Mouse (Mus musculus) adrenal gland (tissue): Measurements from ENCODE around the gene Arhgap45.

Source experiments
- intact Hi-C: fragments of 180-260 bp; cut with DNase I; formaldehyde crosslinking; loops from one replicate; pipeline ENCODE4 v1.15.1; 2025
- long read RNA-seq, 2 experiments: library from polyadenylated mRNA; unstranded; transcript quantifications; one replicate each; pipeline ENCODE4 v2.0.0; 2020; ENCODE audit warnings: borderline replicate concordance in 1 of 2; ENCODE audit not compliant: insufficient replicate concordance in 1 of 2

The Arhgap45 gene
- long read RNA-seq, experiment 1, partial matches to known transcripts = 6 of 11 reads
- long read RNA-seq, experiment 1, other reads (novel, unspliced or antisense) = 3 of 11 reads
- long read RNA-seq, experiment 2, partial matches to known transcripts = 4 of 5 reads
- long read RNA-seq, experiment 2, other reads (novel, unspliced or antisense) = 0 of 5 reads

GRCm38 (mm10) chr10:80016511-80016910, at the start of gene Arhgap45:
Gene Arhgap45 (plus strand): TSS chr10:80016653.
- intact Hi-C loops = no loop called here

DNA sequence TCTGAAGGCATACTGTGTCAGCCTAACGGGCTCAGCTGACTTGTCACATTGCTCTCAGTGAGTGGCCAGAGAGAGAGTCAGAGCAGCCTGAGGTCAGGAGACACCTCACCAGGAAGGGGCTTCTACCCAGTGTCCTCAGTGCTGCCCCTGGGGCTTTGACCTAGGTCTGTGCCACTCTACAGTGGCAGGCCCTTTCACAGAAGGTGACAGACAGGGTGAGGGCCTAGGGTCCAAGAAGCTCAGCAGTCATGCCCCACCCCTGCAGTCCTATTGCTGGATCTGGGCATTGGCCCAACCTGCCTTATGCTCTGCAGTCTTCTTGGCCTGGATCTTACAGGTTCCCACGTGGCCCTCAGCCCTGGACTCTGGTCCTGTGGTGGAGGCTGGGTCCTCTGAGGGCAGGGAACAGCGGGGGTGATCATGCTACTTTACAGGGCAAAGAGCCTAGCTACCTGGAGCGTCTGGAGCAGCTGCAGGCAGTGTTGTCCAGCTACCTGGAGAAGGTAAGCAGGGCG, 49.5 kb upstream of the Arhgap45 start:
- intact Hi-C loops = no loop called here

DNA sequence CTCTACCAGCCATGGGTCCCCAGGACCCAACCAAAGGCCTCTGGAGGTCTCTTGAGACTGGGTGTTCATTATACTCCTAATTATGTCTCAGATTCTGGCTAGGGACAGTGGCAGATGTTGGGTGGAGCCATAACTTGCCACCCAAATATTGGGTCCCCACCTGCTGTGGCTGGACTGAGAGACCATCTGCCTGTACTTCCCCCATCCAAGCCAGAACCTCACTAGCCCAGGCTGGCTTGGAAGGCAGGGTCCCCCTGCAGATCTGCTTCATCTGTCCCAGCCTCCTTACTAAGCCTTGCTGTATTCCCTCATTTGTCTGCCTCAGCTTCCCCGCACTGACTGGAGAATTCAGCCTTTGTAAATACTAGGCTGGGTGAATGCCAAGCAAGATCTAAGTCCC, 48.3 kb upstream of the Arhgap45 start:
- intact Hi-C loops = no loop called here

DNA sequence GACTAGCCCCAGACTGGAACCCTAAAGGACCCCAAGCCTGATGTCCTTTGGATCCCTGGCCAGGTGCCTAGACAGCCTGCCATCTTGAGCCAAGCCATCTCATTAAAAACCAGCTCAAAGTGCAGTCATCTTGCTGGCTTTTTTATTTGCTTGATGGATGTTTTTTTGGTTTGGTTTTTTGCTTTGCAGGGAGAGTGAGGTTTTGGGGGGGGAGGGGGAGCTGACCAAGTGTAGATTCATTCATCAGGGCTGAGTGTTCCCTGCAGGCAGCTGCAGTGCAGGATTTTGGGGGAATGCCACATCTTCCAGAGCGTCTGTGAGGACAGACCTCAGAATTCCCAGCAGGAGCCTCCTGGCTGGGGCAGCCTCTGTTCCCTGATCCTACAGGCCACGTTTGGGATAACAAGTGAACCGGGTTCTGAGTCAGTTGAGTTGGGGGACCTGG, 47.3 kb upstream of the Arhgap45 start:
- intact Hi-C loops = no loop called here

GRCm38 (mm10) chr10:79970415-79971182, 45.9 kb upstream of the Arhgap45 start, which contains the start of gene Grin3b:
Gene Grin3b (plus strand): TSS chr10:79970715.
- intact Hi-C loops = no loop called here

GRCm38 (mm10) chr10:79971183-79971497, 45.3 kb upstream of the Arhgap45 start:
- intact Hi-C loops = no loop called here

GRCm38 (mm10) chr10:79972831-79973230, 43.6 kb upstream of the Arhgap45 start:
- intact Hi-C loops = no loop called here

- intact Hi-C loops = no loop called here
These were observed 42.4 kb upstream of the Arhgap45 start for GRCm38 (mm10) chr10:79974087-79974486.

DNA sequence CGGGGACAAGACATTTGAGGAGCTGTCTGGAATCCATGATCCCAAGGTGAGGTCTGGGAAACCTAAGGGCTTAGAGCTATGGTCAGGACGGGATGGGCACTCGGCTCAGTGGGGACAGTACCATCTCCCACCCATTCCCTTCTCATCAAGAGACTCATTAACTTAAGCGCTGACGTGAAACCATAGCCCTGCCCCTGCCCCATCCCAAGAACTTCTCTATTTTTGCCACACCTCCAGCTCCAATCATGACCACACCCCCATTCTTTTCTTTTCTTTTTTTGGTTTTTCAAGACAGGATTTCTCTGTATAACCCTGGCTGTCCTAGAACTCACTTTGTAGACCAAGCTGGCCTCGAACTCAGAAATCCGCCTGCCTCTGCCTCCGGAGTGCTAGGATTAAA, 41.8 kb upstream of the Arhgap45 start:
- intact Hi-C loops = no loop called here

DNA sequence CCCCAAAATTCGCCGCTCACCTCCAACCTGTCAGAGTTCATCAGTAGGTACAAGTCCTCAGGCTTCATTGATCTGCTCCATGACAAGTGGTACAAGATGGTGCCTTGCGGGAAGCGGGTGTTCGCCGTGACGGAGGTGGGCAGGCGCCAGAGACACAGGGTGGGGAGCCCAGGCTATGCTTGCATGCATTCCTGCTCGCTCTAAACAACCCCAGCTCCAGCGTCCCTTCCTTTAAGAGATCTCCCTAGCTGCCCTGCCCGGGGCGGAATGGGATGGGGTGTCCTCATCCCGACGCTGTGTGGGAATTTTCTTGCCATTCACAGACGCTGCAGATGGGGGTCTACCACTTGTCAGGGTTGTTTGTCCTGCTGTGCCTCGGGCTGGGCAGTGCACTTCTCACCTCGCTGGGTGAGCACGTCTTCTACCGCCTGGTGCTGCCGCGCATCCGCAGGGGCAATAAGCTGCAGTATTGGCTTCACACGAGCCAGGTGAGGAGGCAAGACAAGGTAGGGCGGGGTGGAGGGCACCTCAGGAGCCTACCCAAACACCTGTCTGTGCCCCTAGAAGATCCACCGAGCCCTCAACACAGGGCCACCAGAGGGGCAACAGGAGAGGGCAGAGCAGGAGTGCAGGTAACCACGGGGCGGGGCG, 40.3 kb upstream of the Arhgap45 start:
- intact Hi-C loops = no loop called here

GRCm38 (mm10) chr10:79976722-79977107, 39.7 kb upstream of the Arhgap45 start:
- intact Hi-C loops = no loop called here

DNA sequence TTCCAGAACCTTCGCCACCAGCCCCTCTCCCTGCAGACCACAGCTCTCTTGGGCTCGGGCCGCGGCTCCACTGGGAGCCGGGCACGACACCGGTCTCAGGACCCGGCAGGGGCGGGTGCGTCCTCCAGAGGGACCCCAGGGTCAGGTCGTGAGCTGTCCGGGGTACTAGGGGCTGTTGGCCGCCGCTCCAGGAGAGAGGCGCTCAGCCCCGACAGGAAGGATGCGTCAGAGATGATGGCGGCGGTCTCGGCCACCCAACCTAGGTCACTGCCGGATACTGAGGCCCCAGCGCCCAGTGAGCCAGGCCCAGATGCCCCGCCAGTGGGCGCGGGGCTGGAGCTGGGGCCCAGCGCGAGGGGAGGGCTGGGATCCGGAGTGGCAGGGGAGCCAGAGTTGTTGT, 39.1 kb upstream of the Arhgap45 start:
- intact Hi-C loops = no loop called here

DNA sequence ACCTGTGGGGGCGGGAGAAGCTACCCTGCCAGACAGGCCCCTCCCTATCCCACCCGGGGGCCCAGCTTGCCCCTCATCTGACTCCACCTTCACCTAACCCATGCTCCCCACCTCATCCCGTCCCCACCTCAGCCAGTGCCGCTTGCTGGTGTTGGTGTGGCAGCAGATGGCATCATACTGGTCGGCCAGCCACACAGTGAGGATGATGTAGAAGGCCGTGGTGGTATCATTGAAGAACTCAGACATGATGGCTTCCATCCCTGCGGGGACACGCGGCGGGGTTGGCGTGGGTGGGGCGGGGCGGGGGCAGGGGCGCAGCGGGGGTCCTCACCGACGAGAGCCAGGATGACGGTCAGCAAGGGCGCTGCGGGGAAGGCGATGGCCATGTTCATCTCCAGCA, 38.4 kb upstream of the Arhgap45 start:
- intact Hi-C loops = no loop called here

GRCm38 (mm10) chr10:79979401-79980155, 36.9 kb upstream of the Arhgap45 start:
- intact Hi-C loops = no loop called here

GRCm38 (mm10) chr10:79983205-79983604, 33.2 kb upstream of the Arhgap45 start:
- intact Hi-C loops = no loop called here

DNA sequence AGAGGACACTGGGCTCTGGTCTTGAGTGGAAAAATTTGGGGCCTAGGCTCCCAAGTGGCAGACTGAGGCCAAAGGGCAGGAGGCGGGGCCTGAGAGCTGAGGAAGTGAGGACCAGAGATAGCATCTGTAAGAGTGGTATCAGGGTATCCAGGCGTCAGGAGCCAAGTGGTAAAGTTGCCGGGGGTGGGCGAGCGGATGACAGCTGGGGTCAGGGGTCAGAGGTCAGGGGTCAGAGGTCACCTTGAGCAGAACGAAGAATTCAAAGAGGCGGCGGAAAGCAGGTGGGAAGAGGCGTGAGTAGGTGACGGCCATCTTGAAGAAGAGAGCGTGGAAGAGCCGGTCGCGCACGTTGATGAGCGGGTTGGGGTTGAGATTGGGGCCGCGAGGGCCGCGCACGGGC, 32.8 kb upstream of the Arhgap45 start:
- intact Hi-C loops = no loop called here

- intact Hi-C loops = no loop called here
These were observed 32.1 kb upstream of the Arhgap45 start, which contains the start of gene Tmem259 for GRCm38 (mm10) chr10:79984195-79984816. Gene Tmem259 (minus strand): TSS chr10:79984330.

- intact Hi-C loops = loop anchor here (5.0 kb wide), 2 partner anchors 127 to 157 kb away; partner anchors contain the start of gene Cbarp
These were observed 31.6 kb upstream of the Arhgap45 start for GRCm38 (mm10) chr10:79984871-79985270.

GRCm38 (mm10) chr10:79985334-79986231, 30.9 kb upstream of the Arhgap45 start:
- intact Hi-C loops = loop anchor here (5.0 kb wide), 2 partner anchors 127 to 157 kb away; partner anchors contain the start of gene Cbarp
